Mouse (Mus musculus) midbrain, embryonic 11.5 days (tissue): ENCODE measurements around the gene Eppin. TPM values are rescaled to one million over a fixed set of nuclear protein-coding genes. Genes with fewer than 3 reads are reported as not detected.

Source experiments
- ATAC-seq: fragments of 200-750 bp; cut with Nextera tagmentation; 2 replicates; pipeline ENCODE4 v1.8.0; 2017; ENCODE audit warnings: moderate TSS enrichment, moderate library complexity; ENCODE audit not compliant: low FRiP score
- DNase-seq: peaks from one replicate; pipeline ENCODE4 v3.0.0; 2015; ENCODE audit warnings: low spot score; ENCODE audit errors: missing footprints
- H3K27ac ChIP-seq: fragments of 300-500 bp; sonication (generic); 2 replicates; pipeline ENCODE4 v1.5.1; 2014; ENCODE audit warnings: low read depth, low read length
- H3K27me3 ChIP-seq: fragments of 300-500 bp; sonication (generic); 2 replicates; pipeline ENCODE4 v1.6.1; 2014; ENCODE audit warnings: mild to moderate bottlenecking, low read length, moderate library complexity, mixed read lengths; ENCODE audit not compliant: control insufficient read depth, insufficient read depth
- H3K36me3 ChIP-seq: fragments of 300-500 bp; sonication (generic); 2 replicates; pipeline ENCODE4 v1.6.1; 2014; ENCODE audit warnings: mild to moderate bottlenecking, low read length, moderate library complexity, mixed read lengths; ENCODE audit not compliant: control insufficient read depth, insufficient read depth
- H3K4me1 ChIP-seq: fragments of 300-500 bp; sonication (generic); 2 replicates; pipeline ENCODE4 v1.6.1; 2014; ENCODE audit warnings: low read length; ENCODE audit not compliant: control insufficient read depth, insufficient read depth
- H3K4me2 ChIP-seq: fragments of 300-500 bp; sonication (generic); 2 replicates; pipeline ENCODE4 v1.6.1; 2014; ENCODE audit warnings: mild to moderate bottlenecking, moderate library complexity
- H3K4me3 ChIP-seq: fragments of 300-500 bp; sonication (generic); 2 replicates; pipeline ENCODE4 v1.5.1; 2014; ENCODE audit warnings: low read depth, low read length
- H3K9ac ChIP-seq: fragments of 300-500 bp; sonication (generic); 2 replicates; pipeline ENCODE4 v1.6.1; 2014; ENCODE audit warnings: low read length
- H3K9me3 ChIP-seq: fragments of 300-500 bp; sonication (generic); 2 replicates; pipeline ENCODE4 v1.6.1; 2016; ENCODE audit warnings: low read length; ENCODE audit not compliant: control insufficient read depth
- WGBS: fragments of 180-500 bp; shearing (Covaris S2); extraction: QIAGEN DNeasy Blood & Tissue Kit; methylation state at CpG from one replicate; pipeline ENCODE4 v1.1.7; 2014; 5-methylcytosine and 5-hydroxymethylcytosine counted together
- polyA plus RNA-seq: library from polyadenylated mRNA; unstranded; fragments of >200 nt; fragmentation: Nextera tagmentation; extraction: Ambion mirVana; gene quantifications from 2 replicates; pipeline ENCODE4 v1.2.1, GENCODE M21; 2014

Gene Eppin
- polyA plus RNA-seq, 1 experiment from 2014 or later: not detected

- Histone ChIP-seq H3K36me3 (no peaks in the 10 kb centered on the region), H3K4me1 (peaks cover 16% of the 10 kb centered on the region), H3K9ac (no peak overlapping the region), H3K27ac (no peak overlapping the region), H3K27me3 (peaks cover 7% of the 10 kb centered on the region; the same call in 1 of the 2 replicates), H3K4me2 (no peak overlapping the region), H3K4me3 (no peak overlapping the region), H3K9me3 (no peaks in the 10 kb centered on the region)
- DNase-seq (no peak), ATAC-seq (no peak)
- WGBS: 78% methylated on average over 5 of the region's 5 CpGs
These were observed 29.0 kb downstream of the Eppin start for GRCm38 (mm10) chr2:164564346-164564745.

- Histone ChIP-seq H3K27me3 (peaks cover 7% of the 10 kb centered on the region; the same call in 1 of the 2 replicates), H3K9me3 (no peaks in the 10 kb centered on the region), H3K4me2 (peak overlapping the region; percentile 95), H3K4me1 (peaks cover 16% of the 10 kb centered on the region), H3K4me3 (peak overlapping the region; percentile 37), H3K27ac (no peak overlapping the region), H3K9ac (peak overlapping the region; percentile 74), H3K36me3 (no peaks in the 10 kb centered on the region)
- ATAC-seq: peak; percentile 73
- peak; percentile 97 for DNase-seq
- WGBS: 1% methylated on average over 31 of the region's 32 CpGs
These were observed 29.9 kb downstream of the Eppin start for GRCm38 (mm10) chr2:164563339-164564038.

- Histone ChIP-seq H3K36me3 (no peaks in the 10 kb centered on the region), H3K4me2 (peak within 1 kb of the TSS; percentile 95), H3K4me3 (peak within 1 kb of the TSS; percentile 37), H3K9me3 (no peaks in the 10 kb centered on the region), H3K4me1 (peaks cover 16% of the 10 kb centered on the region), H3K27ac (no peak within 1 kb of the TSS), H3K9ac (peak within 1 kb of the TSS; percentile 74), H3K27me3 (peaks cover 7% of the 10 kb centered on the region; the same call in 1 of the 2 replicates)
- 5% methylated on average over 24 of the region's 24 CpGs for WGBS
- no peak for DNase-seq
- peak; percentile 67 for ATAC-seq
These were observed 30.8 kb downstream of the Eppin start, which contains the start of gene Wfdc2 for GRCm38 (mm10) chr2:164562391-164563188. Gene Wfdc2 (plus strand): TSS chr2:164562413.

- Histone ChIP-seq H3K9me3 (no peaks in the 10 kb centered on the region), H3K27me3 (peaks cover 7% of the 10 kb centered on the region; the same call in 1 of the 2 replicates), H3K4me3 (no peak overlapping the region), H3K27ac (no peak overlapping the region), H3K36me3 (no peaks in the 10 kb centered on the region), H3K9ac (no peak overlapping the region), H3K4me1 (peaks cover 16% of the 10 kb centered on the region), H3K4me2 (no peak overlapping the region)
- ATAC-seq (no peak), DNase-seq (no peak)
- WGBS: 92% methylated on average over 8 of the region's 8 CpGs
These were observed 33.3 kb downstream of the Eppin start for GRCm38 (mm10) chr2:164560106-164560505.

- DNase-seq: no peak
- Histone ChIP-seq H3K9me3 (no peaks in the 10 kb centered on the region), H3K27ac (no peak overlapping the region), H3K36me3 (no peaks in the 10 kb centered on the region), H3K9ac (no peak overlapping the region), H3K4me1 (peaks cover 16% of the 10 kb centered on the region), H3K4me3 (no peak overlapping the region), H3K4me2 (no peak overlapping the region), H3K27me3 (peaks cover 7% of the 10 kb centered on the region; the same call in 1 of the 2 replicates)
- ATAC-seq: no peak
- 47% methylated on average over 16 of the region's 16 CpGs for WGBS
These were observed 34.3 kb downstream of the Eppin start for GRCm38 (mm10) chr2:164558991-164559645.

GRCm38 (mm10) chr2:164558426-164558825, 35.0 kb downstream of the Eppin start:
- H3K4me1 ChIP-seq: peaks cover 12% of the 10 kb centered on the region
- H3K4me2 ChIP-seq: no peak overlapping the region
- no peaks in the 10 kb centered on the region for H3K36me3 ChIP-seq
- DNase-seq (no peak), ATAC-seq (no peak)
- 86% methylated on average over 8 of the region's 8 CpGs for WGBS
- no peaks in the 10 kb centered on the region for H3K9me3 ChIP-seq
- H3K9ac ChIP-seq: no peak overlapping the region
- H3K4me3 ChIP-seq: no peak overlapping the region
- H3K27ac ChIP-seq: no peak overlapping the region
- H3K27me3 ChIP-seq: peaks cover 7% of the 10 kb centered on the region; the same call in 1 of the 2 replicates

- no peak overlapping the region for H3K27ac ChIP-seq
- no peaks in the 10 kb centered on the region for H3K9me3 ChIP-seq
- ATAC-seq: no peak
- no peak overlapping the region for H3K4me2 ChIP-seq
- no peak overlapping the region for H3K9ac ChIP-seq
- DNase-seq: no peak
- 90% methylated on average over 9 of the region's 9 CpGs for WGBS
- no peak overlapping the region for H3K4me3 ChIP-seq
- no peaks in the 10 kb centered on the region for H3K4me1 ChIP-seq
- no peaks in the 10 kb centered on the region for H3K27me3 ChIP-seq
- H3K36me3 ChIP-seq: no peaks in the 10 kb centered on the region
These were observed 41.9 kb downstream of the Eppin start for GRCm38 (mm10) chr2:164551502-164551901.

- no peaks in the 10 kb centered on the region for H3K27me3 ChIP-seq
- no peak overlapping the region for H3K27ac ChIP-seq
- DNase-seq (no peak), ATAC-seq (no peak)
- 75% methylated on average over 2 of the region's 2 CpGs for WGBS
- no peaks in the 10 kb centered on the region for H3K36me3 ChIP-seq
- no peak overlapping the region for H3K4me2 ChIP-seq
- H3K9ac ChIP-seq: no peak overlapping the region
- H3K9me3 ChIP-seq: no peaks in the 10 kb centered on the region
- H3K4me3 ChIP-seq: no peak overlapping the region
- H3K4me1 ChIP-seq: no peaks in the 10 kb centered on the region
These were observed 42.5 kb downstream of the Eppin start for GRCm38 (mm10) chr2:164550895-164551269.
